Mouse (Mus musculus) c-Kit-positive CD71-negative TER-119-negative erythroid progenitor cells, embryonic 14.5 days (primary cell): ENCODE results near the gene Gsdme.

Experiments used
- DNase-seq: peaks from one replicate; pipeline ENCODE4 v3.0.0-alpha.2; 2013; ENCODE audit warnings: low read depth

Gsdme gene

DNA sequence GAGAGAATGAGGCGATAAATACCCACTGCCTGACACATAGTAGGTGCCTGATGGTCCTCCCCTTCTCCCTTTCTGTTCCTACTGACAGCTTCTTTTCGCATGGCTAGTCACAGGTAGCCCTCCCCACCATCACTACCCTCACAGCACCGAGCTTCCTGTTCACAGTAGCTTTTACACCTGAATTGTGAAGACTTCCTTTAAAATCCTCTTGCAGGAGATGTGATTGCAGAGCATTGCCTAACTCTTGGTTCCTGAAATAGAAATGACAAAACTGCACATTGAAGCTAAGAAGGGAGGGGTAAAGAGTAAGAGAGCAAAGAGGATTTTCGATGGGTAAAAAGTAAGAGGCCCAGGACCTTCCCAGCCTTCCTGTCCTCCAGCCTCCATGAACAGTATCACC, 18.7 kb downstream of the Gsdme start:
- no peak for DNase-seq

DNA sequence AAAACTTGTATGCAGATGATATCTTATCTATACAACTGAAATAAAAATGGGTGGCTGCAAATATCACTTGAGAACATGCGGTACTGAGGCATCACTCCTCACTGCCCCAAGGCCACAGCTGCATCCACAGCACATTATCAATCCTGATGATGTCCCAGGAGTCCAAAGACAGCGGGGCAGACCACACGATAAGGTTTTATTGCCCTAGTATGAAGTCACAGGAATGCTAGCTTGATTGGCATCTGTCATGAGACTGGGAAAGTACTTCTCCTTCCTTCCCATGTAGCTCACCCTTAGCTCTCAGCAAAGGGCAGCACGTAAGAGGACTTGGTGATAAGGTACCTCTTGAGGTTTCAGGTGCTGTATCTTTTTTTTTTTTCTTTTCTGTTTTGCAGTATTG, 19.5 kb downstream of the Gsdme start:
- DNase-seq = no peak

DNA sequence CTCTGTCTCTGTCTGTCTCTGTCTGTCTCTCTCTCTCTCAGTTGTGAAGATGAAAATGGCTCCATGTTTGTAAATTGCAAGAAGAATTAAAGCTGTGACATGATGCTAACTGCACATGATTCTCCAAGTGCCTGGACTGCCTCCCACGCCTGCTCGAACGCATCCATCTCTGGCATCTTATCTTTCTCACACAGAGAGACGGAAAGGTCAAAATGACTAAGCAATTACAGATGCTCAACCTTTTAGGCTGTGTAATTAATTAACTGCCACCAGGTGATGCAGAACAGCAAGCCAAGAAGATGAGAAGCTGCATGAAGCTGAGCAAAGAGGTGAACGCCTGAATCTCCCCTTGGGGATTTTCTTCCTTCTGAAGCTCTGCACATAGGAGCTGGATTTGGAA, 23.2 kb downstream of the Gsdme start:
- no peak for DNase-seq

DNA sequence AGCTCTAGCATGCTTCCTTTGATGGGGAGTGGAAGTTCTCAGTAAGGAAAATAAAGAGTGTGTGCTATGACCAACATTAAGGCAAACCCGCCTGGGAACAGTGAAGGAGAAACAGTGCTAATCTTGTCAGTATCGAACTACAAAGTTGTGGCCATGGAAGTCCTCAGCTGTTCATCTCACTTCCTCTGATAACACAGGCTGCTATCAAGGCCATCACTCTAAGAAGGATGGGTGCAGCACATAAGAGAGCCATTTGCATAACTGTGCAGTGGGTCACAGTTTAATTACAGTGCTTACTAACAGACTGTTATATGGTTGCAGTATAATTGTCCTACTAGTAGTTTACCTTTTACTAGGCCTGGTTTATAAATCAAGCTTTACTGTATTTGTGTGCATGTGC, 23.8 kb downstream of the Gsdme start:
- DNase-seq = no peak

DNA sequence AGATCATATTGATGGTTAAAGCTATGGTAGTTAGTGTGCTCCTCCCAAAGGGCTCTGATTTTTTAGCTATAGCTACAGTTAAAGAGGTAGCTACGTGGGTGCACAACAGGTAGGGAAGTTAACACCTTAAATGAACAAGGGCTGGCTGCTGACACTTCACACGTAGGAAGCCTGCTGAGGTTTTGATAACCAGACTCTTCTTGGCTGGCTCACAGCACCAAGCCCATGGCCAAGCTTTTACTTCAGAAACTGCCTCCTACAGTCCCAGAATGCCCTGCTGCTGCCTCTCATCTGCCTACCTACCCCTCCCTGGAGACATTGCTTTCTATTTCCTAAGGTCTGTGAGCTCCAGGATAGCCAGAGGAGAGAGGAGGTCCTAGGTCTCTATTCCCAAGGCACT, 25.7 kb downstream of the Gsdme start:
- DNase-seq = no peak

DNA sequence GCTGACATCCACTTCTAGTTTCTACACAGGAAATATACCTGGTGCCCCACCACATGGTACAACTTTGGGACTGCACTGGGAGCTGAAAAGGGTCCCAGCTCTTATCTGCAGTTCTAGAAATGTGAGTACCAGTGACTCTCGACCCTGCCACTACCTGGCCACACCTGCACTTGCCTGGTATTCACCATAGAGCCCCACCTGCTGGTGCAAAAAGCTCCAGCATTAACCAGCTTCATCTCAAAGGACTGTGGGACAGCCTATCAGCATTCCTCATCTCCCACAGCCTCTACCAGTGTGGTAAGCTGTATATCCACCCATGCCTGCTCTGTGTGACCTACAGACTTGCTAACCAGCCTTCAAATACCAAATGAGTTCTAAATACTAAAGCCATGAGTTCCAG, 30.7 kb downstream of the Gsdme start:
- no peak for DNase-seq

DNA sequence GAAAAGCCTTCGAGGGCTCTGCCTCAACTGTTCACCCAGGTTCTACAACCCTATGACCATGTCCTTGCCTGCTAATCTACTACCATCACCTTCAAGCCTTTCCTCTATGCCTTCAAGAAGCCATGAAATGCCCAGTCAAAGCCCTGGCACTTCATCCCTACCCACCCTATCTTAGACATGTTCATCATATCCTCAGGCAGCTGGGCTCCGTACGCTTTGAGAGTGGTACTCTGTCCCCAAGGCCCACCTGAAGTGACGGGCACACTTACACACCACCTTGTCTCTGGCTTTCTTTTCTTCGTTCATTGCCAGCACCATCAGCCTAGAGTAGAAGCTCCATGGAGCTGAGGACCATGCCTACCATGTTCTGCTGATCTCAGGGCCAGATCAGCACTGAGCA, 32.4 kb downstream of the Gsdme start:
- DNase-seq = no peak

DNA sequence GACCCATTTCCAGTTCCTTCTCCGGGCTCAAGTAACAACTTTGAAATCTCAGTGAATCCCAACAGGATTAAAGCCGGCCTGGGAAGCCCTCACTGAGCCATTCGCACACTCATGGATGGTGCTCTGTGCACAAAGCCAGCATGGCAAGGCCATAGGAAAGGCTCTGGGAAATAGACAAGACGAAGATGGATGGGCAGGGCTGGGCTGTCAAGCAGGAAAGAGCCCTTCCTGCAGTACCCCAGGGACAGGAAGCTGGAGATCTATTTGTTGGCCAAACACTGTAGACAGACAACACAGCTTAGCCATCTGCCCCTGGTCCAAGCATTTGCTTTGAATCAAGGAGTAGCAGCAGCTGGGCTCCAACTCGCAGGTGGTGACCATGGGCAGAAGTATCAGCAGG, 35.5 kb downstream of the Gsdme start:
- no peak for DNase-seq

DNA sequence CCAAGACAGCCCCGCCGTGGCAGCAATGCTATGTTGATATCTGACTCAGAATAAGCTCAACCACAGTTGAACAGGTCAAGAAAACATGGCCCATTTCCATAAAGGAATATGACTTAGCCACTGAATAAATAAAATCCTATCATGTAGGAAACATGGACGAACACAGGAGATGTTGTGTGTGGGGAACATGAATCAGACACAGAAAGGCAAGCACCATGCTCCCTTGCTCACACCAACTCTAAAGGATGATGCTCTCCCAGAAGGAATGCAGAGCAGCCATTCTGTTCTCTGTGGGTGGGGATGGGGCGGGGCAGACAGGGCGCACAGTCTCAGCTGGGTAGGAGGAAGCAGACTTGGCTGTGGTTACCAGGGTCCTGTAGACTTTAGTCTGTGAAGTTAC, 38.4 kb downstream of the Gsdme start:
- DNase-seq = no peak

DNA sequence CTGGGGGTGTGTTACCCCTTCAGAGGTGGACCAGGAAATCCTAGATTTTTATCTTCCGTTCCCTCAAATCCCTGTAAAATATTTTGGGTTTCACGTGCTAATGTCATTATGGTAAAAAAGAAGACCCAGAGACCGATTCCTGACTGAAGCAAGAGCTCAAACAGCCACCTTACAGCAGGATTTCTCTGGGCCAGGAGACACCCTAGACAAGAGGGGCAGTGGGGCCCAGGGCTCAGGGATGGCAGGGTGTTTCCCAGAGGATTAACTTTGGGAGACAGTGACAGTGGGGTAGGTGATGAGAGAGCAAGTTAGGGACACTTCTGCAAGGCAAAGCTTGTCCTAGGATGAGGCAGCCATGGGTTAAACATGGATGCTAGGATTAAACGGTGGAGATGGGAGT, 40.1 kb downstream of the Gsdme start:
- DNase-seq = no peak

DNA sequence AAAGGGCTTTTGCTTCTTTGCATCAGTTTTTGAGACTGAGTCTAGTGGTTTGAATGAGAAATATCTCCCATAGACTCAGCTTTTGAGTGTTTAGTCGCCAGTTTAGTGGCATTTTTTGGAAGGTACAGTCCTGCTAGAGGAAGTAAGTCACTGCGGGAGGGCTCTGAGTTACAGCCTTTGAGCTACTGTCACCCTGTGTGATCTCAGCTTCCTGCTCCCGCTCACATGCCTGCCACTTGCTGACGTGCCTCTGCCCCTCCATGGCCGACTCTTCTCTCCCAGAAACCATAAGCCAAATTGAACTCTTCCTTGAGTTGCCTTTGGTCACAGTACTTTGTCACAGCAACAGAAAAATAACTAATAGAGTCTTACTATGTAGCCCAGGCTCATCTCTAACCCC, 40.7 kb downstream of the Gsdme start:
- DNase-seq = no peak

DNA sequence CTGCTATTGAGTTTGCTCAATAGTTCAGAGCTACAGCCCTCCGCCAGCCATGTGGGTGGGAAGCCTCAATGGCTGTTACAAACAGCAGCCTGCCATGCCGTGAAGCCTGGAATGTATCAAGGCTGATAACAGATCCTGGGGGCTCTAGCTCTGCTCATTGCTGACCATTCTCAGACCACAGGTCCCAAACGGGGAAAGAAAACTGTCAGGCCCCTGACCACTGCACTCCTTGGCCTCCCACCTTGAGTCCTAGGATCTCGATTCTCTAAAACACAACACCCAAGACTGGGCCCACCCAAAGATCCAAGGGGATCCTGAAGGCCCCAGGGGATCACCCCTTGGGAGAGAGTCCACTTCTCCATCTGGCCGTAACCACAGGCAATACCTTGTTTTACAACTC, 41.3 kb downstream of the Gsdme start:
- DNase-seq = no peak

DNA sequence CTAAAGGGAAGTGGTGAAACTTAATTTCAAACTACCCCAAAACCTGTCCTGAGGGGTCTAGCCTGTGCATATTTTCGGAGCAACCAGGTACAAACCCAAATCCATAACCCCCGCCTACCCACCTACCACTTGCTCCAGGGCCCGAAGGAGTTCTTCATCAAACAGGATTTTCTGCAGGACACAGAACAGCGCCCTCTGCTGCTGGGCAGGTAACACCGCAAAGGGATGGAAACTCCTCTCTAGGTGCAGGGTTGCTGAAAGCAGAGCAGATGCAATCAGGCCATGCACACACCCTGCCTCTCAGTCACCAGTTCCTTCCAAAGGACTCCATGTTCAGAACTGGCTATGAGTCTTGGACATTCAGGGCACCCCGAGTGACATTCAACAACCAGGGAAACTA, 42.8 kb downstream of the Gsdme start:
- no peak for DNase-seq

DNA sequence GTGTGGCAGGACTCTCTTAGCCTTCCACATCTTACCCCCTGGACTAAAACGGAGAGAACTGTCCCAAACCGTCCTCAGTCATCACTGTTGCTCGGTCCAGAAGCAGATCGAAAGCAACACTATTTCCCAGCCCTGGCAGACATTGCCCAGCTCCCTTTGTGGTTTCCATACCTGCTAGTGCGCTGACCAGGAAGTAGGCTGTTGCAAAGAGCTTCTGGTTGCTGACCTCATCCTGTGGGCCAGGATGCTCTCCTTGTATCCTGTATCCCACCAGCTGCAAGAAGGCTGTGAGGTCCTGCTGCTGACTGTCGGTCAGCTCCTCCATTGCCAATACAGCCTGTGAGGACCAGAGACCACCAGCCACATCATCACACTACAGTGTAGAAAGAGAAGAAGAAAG, 44.6 kb downstream of the Gsdme start:
- no peak for DNase-seq

DNA sequence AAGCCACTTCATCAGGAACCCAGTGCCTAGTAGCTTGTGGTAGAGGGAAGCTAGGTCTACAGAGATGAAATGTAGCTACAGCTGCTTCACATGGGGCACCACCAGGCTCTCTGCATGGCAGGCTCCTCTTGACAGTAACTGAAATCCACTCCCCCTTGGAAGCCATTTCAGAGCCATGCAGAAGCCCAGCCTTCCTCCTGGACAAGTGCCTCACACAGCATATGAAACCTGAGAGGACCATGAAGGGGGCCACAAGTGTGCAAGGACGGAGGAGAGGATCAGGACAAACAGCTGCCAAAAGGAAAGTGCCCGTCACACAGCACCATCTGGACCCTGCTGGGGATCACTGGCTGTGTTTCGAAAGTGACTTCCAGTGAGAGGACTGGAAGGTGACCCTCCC, 45.0 kb downstream of the Gsdme start:
- DNase-seq = no peak

DNA sequence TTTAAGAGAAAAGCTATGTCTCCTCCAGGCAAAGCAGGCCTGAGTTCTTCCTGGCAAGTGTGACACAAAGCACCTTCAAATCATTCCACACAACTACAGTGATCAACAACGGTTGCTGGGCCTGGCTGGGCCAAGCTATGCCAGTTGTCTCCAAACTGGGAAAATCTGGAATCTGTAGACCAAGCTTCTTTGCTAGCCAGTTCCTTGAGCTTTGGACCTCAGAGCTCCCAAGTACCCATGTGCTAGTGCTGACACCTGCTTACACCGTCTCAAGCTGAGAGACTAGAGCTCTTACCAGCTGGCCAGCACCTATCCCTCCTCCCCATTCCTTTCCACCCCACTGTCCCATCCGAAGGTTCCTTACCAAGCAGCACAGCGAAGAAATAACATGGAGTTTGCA, 47.7 kb downstream of the Gsdme start:
- no peak for DNase-seq

DNA sequence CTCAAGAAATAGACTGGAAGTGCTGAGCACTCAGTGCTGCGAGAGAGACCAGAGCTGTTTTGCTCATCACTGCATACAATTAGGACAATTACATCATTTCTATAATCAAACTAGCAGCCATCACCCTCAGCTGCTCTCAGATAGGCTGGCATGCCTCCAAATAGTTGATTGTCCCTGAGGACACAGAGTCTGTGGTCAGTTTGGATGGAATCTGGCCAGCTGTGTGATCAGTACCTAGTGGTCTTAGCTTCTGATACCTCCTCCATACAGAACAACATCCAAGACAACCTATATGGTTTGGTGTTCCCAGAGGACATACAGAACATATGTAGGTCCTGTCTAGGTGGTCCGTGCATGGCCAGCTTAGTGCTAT, 48.3 kb downstream of the Gsdme start:
- DNase-seq = no peak

DNA sequence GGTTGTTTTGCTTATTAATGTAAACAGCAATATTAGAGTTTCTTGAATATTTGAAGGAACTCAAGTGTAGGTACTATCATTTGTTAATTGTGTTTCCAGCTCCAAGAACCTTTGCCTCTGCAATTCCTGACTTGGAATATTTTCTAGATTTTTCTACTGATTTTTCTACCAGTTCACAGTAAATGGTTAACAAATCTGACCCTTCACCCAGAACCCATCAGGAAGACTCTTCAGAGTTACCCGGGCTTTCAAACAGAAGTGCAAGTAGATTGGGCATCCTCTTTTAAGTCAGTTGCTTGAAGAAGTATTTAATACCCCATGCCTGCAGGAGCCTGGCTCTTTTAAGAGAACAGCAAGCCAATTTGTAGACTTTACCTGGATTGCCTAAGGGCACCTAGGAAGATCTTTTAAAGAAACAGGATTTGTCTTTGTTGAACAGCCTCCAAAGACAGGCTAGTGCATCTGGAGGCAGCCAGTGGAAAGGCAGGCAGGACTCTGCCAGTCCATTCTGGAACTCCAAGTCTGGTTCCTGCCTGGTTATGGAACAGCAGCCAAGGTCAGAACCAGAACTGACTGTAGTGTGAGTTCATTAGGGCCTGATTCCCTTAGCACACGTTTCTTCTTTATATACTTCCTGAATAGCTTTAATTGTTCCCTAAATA, 48.8 kb downstream of the Gsdme start:
- no peak for DNase-seq

DNA sequence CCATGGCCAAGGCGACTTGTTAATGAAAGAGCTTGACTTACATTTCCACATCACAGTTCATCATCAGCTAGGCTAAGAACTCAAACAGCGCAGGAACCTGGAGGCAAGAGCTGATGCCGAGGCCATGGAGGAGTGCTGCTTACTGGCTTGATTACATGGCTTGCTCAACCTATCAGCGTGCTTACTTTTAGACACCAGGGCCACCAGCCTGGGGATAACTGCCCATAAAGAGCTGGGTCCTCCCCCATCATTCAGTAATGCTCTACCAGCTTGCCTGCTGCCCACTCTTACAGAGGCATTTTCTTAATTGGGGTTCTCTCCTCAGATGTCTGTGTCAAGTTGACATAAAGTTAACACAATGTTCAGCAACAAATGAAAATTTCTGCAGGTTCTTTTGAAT, 58.6 kb downstream of the Gsdme start:
- DNase-seq = no peak

DNA sequence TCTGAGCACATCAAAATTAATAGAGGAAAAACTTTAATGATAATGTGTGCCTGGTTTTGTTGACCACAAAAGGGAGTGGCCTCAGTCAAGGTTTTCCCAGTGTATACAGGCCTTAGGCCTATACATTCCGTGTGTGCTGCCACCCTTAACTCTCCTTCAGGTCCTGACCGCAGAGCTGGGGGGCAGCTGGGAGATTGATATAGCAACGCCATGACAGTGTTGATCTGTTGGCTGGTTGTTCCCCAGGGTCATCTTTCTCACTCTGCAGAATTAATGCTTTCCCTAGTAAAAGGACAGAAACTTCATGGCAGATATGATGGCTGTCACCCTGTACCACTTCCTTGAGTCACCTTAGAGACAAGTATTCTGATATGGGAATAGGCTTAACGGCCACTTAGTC, 59.3 kb downstream of the Gsdme start:
- no peak for DNase-seq

DNA sequence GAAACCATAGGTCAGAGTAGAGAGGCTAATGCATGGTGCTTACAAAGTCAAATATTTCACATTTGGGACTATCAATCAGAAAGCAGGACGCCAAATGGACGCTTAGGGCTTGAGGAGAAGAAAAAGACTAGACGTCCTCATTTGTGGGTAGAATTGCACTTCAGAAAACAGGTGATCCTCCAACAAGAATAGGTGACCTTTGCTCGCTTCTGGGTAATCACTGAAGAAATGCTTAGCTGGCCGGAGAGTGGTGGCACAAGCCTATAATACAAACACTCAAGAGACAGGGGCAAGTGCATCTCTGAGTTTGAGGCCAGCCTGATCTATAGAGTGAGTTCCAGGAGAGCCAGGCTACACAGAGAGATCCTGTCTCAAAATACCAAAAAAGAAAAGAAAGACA, 69.8 kb downstream of the Gsdme start:
- no peak for DNase-seq

DNA sequence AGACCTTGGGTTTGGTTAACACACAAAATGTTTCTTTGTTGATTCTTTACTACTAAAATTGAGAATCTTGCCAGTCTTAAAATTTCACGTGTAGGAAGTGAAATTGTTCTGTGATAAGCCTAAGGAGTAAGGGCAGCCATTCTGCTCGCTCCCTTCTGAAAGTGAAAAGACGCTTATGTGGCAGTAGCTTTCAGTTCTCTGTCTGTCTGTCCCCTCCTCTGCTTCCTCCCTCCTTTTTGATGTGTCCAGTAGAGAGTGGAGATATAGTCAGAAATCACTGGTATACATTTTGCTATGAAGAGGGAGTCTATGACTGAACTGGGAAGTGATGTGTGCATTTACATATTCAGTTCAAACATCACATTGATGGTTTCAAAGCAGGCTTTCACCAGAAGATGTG, 70.8 kb downstream of the Gsdme start:
- no peak for DNase-seq

DNA sequence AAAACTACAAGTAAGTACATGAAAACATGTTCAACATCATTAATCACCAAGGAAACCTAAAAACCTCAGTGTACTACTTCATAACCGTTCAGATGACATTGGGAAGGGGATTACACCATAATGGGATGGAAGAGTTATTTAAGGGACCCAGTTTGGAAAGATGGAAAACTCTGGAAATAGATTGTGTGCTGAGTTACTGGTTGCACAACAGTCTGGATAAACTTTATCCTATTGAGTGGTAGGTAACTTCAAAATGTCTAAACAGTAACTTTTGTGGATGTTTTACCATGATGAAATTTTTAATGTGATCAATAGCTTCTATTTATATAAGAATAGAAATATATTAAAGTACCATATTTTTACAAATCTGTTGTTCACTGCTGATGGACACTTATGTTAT, 71.5 kb downstream of the Gsdme start:
- DNase-seq = no peak

DNA sequence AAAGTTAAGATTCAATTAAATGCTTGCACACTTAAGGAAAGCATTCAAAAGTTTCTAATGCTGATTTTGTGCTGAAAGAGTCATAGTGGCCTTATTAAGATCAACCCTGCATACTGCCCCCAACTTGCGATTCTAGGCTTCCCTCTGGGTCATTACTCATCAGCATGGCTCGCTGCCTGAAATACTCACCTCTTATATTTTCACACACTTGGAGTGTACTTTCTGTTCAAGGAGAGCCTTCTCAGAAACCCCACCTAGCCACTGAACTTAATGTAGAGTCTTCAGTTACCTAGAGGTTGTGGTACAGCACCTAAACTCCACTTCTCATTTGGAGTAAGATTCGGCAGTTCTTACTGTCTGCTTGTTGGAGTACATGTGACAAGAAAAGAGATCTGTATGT, 72.1 kb downstream of the Gsdme start:
- no peak for DNase-seq

DNA sequence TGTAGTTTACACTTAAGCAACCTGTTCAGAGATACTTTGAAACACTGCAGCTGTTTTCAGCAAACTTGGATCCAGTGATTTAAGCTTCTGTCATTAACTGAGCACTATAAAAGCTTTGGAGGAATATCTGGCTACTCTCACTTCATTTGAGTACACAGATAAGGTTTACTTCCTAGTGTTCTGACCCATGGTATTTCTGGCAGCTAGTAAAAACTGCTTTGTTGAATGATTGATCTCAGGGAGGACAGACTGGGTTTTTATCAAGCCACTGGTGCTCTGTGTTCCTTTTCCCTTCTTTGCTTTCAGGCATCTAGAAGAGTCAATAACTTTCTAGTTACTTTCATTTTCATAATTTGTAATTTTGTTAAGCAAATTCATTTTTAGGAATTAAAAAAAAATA, 74.3 kb downstream of the Gsdme start:
- DNase-seq = no peak
